Mouse (Mus musculus) erythroblast, embryonic 14.5 days (primary cell): ENCODE measurements at regions not wholly inside any gene's neighbourhood (a gene's known extent, or its start where the extent isn't known, plus 50 kb on each side); places are given as distances from the start of the nearest gene placed in this dataset.

ENCODE experiments used
- GATA1 ChIP-seq: IDR thresholded peaks from 2 replicates; pipeline ENCODE4 v1.6.1; 2012; ENCODE audit warnings: low read length, inconsistent platforms, mixed read lengths
- TAL1 ChIP-seq: IDR thresholded peaks from 3 replicates; pipeline ENCODE4 v1.6.1; 2012; ENCODE audit warnings: low read length, inconsistent platforms, mixed read lengths

DNA sequence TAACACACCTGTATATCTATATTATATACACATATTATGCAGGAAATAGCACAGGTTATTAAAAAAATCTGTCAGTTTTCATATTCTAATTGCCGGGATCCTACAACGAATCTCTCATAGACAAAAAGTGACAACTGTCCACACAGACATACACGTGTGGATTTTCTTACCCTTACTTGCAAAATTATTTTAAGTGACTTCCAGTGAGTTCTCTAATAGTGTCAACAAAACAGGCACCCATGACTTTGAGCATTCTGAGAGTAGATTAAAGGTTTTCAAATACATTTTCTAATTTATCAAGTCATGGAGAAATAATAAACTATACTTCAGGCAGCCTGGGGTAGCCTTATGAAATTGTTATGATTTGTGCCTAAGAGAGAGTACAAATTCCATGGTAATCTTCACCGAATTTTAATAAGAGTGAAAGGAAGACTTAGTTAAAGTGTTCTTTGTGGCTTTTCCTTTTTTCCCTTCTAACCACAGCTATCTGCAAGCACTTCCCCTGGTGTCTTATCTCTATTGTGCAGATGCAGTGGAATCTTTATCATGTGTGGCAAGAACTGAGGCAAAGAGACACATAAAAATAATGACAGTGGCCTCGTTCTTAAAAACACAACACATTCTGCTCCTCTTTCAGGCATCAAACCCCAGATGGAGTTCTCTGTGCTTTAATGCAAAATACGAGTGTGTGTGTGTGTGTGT, 373.8 kb upstream of the Slco3a1 start:
- TF ChIP-seq TAL1, result peak; percentile 88
- peak; percentile 88 for TF ChIP-seq GATA1
